Mouse (Mus musculus) adrenal gland, adult 2 months (tissue): ENCODE results near the gene Uhrf1bp1. TPM values are rescaled to one million over a fixed set of nuclear protein-coding genes. Genes with fewer than 3 reads are reported as not detected.
"Not testable (repeated sequence)": the region's sequence is repeated elsewhere in the genome, so short reads cannot be mapped to it uniquely, and the experiment has no call there.

Source experiments
- DNase-seq: peaks from one replicate; pipeline ENCODE4 v3.0.0; 2021
- long read RNA-seq: library from polyadenylated mRNA; stranded (forward); transcript quantifications from one replicate; pipeline ENCODE4 v2.0.0, GENCODE M21; 2021
- polyA plus RNA-seq: library from polyadenylated mRNA; depleted of rRNA; stranded (reverse); fragments of >200 nt; gene quantifications from 2 replicates; pipeline ENCODE4 v1.2.3, GENCODE M21; 2012; rRNA removed
- total RNA-seq, 2 experiments: library from RNA; stranded (reverse); gene quantifications; 2 replicates each; pipeline ENCODE4 v1.2.3; 2021

Gene Uhrf1bp1
- total RNA-seq (10 to 100 TPM; 25.2 to 38.7 TPM), polyA plus RNA-seq (14.1 and 15.0 TPM in 2 replicates)
- long read RNA-seq, full-length matches to known transcripts, result 1 of 7 reads
- long read RNA-seq, partial matches to known transcripts, result 3 of 7 reads
- long read RNA-seq, other reads (novel, unspliced or antisense), result 3 of 7 reads

- DNase-seq, result peak; percentile 90
Observed at GRCm38 (mm10) chr17:27856265-27856797, at the start of gene Uhrf1bp1. Gene Uhrf1bp1 (plus strand): TSS chr17:27856441.

DNA sequence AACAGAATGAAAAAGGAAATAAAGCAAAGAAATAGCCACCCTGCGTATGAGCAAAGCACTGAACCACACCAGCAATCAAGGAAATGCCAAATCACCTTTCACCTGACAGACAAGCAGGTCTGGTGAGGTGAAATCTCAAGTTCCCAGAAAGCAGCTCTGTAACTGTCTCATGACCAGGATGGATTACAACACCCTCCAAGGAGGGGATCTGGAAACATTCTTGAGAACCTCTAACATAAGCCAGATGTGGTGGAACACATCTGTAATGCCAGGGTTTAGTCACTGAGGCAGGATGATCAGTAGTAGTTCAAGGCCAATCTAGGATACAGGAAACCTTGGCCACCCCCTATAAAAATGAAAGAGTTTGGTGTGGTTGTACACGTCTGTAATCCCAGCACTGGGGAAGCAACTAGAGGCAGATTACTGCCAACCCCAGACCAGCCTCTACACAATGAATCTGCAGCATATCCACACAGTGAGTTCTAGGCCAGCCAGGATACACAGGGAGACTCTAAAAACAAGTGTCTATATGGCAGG lies 48.6 kb upstream of the Uhrf1bp1 start:
- no peak for DNase-seq

DNA sequence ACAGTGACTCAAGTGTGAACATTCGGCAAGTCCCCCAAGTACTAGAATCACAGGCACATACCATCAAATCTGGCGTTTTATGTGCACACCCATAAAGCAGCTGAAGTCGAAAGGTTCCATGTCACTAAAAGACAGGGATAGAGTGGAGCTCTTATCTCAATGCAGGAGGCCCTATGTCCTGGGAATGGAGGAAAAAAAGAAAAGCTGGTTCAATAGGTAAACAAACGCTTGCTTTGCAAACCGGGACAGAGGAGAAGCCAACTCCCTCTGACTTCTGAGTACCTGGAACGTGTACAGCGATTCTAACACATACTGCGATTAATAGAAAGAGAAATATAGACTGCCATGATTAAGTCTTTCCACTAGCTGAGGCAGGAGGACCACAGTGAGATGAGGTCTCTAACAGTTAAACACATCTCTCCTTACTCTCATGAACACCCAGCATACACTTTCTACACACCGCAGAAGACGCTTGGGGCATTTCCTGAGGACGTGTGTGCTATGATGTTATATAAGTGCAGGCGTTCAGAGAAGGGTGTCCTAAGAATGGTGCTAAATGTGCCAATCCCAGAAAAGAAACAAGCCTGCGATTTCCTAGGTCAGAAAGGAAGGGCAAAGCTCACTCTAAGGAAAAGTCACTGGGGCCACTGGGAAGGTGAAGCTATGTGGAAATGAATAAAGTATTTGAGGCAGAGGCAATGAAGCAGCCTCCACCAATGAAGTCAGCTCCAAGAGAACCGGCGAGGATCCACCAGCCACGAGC lies 45.5 kb upstream of the Uhrf1bp1 start:
- DNase-seq, result no peak

GRCm38 (mm10) chr17:27811980-27812379 lies 44.3 kb upstream of the Uhrf1bp1 start:
- no peak for DNase-seq

DNA sequence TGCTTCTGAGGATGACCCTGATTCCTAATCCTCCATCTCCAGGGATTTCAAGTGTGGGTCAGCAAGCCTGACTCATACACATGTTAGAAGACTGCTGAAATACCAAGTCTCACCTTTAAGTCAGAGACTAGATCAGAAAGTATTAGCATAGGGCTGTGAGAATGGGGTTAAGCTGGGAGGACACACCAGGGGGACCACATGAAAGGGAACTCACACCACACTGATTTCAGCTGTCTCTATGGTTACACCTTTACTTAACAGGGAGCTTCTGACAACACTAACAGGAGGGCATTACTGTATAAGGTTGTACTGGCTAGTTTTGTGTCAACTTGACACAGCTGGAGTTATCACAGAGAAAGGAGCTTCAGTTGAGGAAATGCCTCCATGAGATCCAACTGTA lies 41.6 kb upstream of the Uhrf1bp1 start:
- DNase-seq, result no peak

- DNase-seq, result no peak
Observed at GRCm38 (mm10) chr17:27819011-27819410, 37.2 kb upstream of the Uhrf1bp1 start.

GRCm38 (mm10) chr17:27819521-27819970 lies 36.7 kb upstream of the Uhrf1bp1 start:
- peak; percentile 58 for DNase-seq

- DNase-seq, result peak; percentile 77
Observed at GRCm38 (mm10) chr17:27819971-27820567, 36.2 kb upstream of the Uhrf1bp1 start.

DNA sequence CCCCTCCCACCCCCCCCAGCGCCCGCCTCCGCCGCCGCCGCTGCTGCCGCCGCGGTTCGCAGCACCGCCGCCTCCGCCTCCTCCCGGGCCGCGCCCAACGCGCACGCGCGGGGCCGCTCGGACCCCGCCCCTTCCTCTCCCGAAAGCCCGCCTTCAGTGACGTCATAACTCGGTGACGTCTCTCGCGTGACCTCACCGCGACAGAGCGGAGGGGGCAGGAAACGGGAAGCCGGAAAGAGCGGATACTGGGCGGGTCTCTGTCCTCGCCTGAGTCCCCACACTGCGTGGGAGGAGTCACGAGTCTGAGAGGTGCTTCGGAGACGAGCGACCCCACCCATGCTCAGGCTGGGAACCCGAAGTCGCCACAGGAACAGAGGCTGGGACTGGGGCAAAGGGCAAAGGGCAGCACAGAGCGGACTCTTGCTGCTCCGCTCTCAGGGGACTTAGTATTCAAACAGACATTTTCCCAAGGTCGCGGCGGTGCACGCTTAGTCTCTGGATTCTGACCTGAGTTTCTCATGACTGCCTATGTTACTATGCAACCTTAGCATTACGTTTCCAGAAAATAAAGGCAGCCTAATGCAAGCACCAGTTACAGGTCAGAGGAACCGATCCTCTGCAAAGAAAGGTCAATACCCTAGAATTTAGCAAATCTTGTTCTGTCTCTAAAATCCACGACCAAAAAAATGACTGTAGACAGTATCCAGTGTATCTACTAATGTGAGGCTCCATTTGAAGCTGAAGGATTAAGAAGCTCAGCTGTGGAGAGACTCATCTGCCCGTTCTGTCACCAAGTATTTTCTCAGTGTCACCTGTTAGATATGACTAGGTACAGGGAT lies 35.5 kb upstream of the Uhrf1bp1 start, which contains the start of gene D17Wsu92e:
Gene D17Wsu92e, minus strand, starts transcription at position 81 of the 839 bp plus-strand sequence.
- peak; percentile 98 for DNase-seq

DNA sequence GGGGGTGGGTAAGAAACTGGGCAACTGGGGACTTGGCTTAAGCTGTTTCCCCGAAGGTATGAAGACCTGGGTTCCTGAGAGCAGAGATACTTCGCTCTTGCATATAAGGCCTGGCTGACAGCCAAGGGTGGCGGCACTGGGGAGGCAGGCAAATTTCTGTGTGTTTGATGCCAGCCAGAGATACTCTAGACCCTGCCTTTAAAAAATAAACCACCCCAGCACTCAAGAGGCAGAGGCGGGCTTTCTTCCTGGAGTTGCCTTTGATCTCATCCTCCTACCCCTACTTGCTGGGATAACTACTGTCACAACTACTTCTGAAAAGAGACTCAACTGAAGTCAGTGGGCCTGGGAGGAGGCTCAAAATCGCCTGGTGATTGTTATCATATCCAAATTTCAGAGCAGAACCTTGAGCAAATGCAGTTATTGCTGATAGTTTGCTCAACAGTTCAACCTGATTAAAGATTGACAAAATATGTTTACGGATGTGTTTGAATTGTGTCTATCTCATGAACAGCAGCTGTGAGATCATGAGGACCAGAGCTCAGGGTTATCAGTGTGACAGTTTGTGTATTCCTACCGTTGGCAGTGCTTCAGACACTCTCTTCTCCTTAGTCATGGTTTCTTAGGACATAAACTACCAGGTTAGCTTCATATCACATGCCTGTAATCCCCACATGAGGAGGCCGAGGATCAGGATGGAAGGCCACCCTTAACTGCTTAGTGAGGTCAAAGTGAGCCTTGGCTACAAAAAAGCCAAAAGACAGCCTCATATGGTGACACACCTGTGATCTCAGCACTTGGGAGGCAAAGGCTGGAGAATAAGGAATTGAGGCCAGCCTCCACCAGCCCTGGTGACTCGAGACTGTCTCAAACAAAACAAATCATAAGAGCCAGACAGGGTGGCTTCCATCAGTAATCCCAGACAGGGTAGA lies 34.6 kb upstream of the Uhrf1bp1 start:
- no peak for DNase-seq

DNA sequence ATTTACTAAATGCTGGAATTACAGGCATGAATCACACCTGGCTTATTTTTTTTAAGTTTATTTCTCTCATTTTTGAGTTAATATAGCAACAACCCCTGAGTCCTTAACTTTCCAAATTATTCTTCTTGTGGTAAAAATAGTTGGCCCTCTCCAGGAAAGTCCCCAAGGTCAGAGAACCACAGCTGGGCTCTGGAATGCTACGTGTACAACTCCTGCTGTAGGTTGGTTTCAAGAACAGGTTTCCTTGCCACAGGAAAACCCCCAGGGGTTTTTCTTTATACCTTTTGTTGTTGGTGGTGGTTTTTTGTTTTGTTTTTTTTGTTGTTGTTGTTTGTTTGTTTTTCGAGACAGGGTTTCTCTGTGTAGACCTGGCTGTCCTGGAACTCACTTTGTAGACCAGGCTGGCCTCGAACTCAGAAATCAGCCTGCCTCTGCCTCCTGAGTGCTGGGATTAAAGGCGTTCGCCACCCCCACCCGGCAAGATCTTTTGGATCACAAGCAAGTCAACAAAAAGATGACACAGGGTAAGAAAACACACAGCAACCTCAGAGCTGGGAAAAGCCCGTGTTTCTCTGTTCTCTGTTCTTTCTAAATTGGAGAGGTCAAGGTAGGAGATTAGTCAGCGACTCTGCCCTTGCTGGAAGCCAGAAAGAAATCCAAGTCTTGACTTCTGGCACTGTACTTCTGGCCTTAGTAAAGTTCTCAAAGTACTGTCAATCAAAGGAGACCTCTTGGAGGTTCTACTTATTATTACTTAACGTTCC lies 32.9 kb upstream of the Uhrf1bp1 start:
- DNase-seq, result peak; percentile 65

DNA sequence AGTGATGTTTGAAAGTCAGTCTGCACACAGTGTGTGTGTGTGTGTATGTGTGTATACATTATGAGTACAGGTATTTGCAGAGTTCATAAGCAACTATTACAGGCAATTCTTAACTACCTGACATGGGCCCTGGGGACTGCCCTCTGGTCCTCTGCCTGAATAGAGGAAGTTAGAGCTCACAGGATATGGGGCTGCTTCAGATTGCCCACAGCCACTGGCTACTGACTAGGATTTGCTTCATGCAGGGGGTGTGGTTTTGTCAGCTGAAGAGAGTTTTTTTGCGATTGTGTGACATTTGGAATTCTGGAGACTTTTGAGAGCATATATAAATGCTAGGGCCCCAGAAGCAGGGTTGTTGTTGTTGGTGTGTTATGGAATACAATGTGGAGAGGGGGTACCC lies 31.3 kb upstream of the Uhrf1bp1 start:
- DNase-seq, result no peak

DNA sequence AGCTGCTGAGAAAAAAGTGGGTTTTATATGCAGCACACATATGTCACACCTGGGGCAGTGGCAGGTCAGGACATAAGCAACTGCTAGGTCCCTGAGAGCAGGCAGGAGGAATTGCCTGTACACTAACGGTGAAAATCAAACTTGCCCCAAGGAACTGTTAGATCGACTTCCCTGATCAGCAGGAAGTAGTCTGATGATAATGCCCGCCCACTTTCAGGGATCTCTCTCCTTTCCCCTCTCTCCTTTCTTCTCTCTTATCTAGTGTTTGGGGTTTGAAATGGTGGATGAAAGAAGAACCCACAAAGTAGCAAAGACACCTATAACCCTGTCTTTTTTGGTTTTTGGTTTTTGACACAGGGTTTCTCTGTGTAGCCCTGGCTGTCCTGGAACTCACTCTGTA lies 30.7 kb upstream of the Uhrf1bp1 start:
- no peak for DNase-seq

DNA sequence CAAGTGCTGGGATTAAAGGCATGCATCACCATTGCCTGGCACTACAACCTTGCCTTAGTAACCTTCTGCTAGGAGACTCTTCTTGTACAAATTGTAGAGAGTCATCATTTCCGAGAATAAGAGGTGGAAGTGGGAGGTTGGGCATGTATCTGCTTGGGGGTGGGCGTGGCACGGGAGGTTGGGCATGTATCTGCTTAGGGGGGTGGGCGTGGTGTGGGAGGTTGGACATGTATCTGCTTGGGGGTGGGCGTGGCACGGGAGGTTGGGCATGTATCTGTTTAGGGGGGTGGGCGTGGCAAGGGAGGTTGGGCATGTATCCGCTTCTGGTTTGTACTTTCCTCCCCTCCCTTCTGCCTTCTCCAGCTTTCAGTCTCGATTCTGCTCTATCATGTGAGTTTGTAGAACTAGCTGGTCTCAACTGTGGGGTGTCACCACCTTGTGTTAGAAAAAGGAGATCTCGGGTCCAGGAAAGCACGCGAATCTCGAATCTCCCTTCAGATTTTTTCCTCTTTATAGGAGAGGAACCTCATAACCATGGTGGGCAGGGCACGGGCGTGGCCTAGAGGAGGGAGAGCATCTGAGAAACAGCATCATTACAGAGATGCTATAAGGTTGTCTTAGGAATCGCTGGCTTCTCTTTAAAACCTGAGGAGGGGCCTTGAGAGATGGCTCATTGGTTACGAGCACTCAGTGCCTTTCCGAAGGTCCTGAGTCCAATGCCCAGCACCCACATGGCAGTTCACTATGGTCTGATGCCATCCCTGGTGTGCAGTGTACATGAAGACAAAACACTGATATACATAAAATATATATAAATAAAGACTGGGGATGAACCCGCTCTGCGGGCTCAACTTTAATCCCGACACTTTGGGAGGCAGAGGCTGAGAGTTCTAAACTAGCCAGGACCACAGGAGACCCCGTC lies 30.0 kb upstream of the Uhrf1bp1 start:
- peak; percentile 90 for DNase-seq

DNA sequence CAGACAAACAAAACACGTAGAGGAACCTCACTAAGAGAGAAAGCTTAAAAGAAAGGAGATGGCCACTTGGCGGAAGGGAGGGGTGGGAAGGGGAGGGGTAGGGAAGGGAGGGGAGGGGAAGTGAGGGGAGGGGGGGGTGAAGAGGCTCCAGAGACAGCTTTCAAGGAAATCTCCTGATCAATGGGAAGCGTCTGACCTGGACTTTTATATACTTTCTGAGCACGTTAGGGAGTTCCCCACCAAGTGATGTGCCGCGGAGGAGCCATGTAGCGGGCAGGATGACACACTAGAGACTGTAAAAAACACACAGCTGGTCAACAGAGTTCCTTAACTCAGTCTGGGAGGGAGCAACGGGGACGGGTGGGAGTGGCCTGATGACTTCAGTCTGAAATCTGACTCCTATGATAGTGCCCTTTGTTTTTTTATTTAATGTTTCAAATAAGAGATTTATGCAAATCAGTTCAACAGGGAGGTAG lies 29.3 kb upstream of the Uhrf1bp1 start:
- DNase-seq, result peak; percentile 74

DNA sequence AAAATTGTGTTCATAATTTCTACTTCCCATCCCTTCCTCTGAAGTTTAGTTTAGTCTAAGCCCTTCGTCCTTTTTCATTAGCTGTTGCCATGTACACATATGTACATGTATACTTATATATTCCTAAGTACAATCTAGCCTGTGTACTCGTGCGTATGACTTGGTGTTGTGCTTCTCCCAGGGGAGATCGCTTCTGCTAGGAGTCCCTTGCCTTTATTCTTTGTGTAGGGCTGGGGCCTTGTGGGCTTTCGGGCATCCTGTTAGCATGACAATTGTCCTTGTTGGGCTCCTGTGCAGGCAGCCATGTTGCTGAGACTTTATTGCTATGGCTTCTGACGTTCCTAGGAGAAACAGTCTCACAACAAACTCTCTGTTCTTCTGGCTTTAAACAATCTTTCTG lies 28.7 kb upstream of the Uhrf1bp1 start:
- DNase-seq, result no peak

DNA sequence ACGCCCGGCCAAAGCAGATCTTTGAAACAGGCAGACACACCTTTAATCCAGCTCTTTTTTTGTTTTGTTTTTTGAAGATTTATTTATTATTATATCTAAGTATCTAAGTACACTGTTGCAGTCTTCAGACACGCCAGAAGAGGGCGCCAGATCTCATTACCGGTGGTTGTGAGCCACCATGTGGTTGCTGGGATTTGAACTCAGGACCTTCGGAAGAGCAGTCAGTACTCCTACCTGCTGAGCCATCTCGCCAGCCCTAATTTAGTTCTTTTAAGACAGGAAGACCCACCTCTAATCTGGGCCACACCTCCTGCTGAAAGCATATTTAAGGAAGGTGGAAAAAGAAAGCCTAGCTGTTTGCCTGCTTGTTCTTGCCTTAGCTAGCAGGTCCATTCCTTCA lies 25.8 kb upstream of the Uhrf1bp1 start:
- DNase-seq, result no peak

- not testable (repeated sequence) for DNase-seq
Observed at GRCm38 (mm10) chr17:27837850-27838249, 18.4 kb upstream of the Uhrf1bp1 start, which contains the start of gene Snrpc. Gene Snrpc (plus strand): TSS chr17:27838150.
